Mouse (Mus musculus) neural tube, embryonic 13.5 days (tissue): ENCODE results near the gene Tnfrsf1a. TPM values are rescaled to one million over a fixed set of nuclear protein-coding genes. Genes with fewer than 3 reads are reported as not detected.
"Not testable (repeated sequence)": the region's sequence is repeated elsewhere in the genome, so short reads cannot be mapped to it uniquely, and the experiment has no call there.

ENCODE experiments used
- ATAC-seq: fragments of 200-750 bp; cut with Nextera tagmentation; 2 replicates; pipeline ENCODE4 v1.8.0; 2017; ENCODE audit warnings: low read depth, mild to moderate bottlenecking, moderate TSS enrichment, moderate library complexity
- H3K27ac ChIP-seq: fragments of 300-500 bp; sonication (generic); replicated peaks from 2 replicates; pipeline ENCODE4 v1.5.1; 2015; ENCODE audit warnings: moderate library complexity, mild to moderate bottlenecking, inconsistent platforms
- H3K27me3 ChIP-seq: fragments of 300-500 bp; sonication (generic); 2 replicates; pipeline ENCODE4 v1.6.1; 2015; ENCODE audit warnings: mild to moderate bottlenecking, inconsistent platforms
- H3K36me3 ChIP-seq: fragments of 300-500 bp; sonication (generic); 2 replicates; pipeline ENCODE4 v1.6.1; 2015; ENCODE audit warnings: mild to moderate bottlenecking, inconsistent platforms
- H3K4me1 ChIP-seq: fragments of 300-500 bp; sonication (generic); replicated peaks from 2 replicates; pipeline ENCODE4 v1.6.1; 2015; ENCODE audit warnings: inconsistent platforms
- H3K4me2 ChIP-seq: fragments of 300-500 bp; sonication (generic); 2 replicates; pipeline ENCODE4 v1.6.1; 2015; ENCODE audit warnings: inconsistent platforms, mild to moderate bottlenecking, moderate library complexity
- H3K4me3 ChIP-seq: fragments of 300-500 bp; sonication (generic); 2 replicates; pipeline ENCODE4 v1.5.1; 2015; ENCODE audit warnings: mild to moderate bottlenecking, inconsistent platforms
- H3K9ac ChIP-seq: fragments of 300-500 bp; sonication (generic); 2 replicates; pipeline ENCODE4 v1.6.1; 2015; ENCODE audit warnings: moderate library complexity, mild to moderate bottlenecking, inconsistent platforms
- H3K9me3 ChIP-seq: fragments of 300-500 bp; sonication (generic); 2 replicates; pipeline ENCODE4 v1.6.1; 2016; ENCODE audit warnings: inconsistent platforms
- WGBS: fragments of 180-500 bp; shearing (Covaris S2); methylation state at CpG from one replicate; pipeline ENCODE4 v1.1.7; 2015; 5-methylcytosine and 5-hydroxymethylcytosine counted together
- polyA plus RNA-seq: library from polyadenylated mRNA; unstranded; fragments of >200 nt; fragmentation: Nextera tagmentation; extraction: Ambion mirVana; gene quantifications from 2 replicates; pipeline ENCODE4 v1.2.1, GENCODE M21; 2015

The Tnfrsf1a gene
- 17.5 and 21.5 TPM in 2 replicates for polyA plus RNA-seq

DNA sequence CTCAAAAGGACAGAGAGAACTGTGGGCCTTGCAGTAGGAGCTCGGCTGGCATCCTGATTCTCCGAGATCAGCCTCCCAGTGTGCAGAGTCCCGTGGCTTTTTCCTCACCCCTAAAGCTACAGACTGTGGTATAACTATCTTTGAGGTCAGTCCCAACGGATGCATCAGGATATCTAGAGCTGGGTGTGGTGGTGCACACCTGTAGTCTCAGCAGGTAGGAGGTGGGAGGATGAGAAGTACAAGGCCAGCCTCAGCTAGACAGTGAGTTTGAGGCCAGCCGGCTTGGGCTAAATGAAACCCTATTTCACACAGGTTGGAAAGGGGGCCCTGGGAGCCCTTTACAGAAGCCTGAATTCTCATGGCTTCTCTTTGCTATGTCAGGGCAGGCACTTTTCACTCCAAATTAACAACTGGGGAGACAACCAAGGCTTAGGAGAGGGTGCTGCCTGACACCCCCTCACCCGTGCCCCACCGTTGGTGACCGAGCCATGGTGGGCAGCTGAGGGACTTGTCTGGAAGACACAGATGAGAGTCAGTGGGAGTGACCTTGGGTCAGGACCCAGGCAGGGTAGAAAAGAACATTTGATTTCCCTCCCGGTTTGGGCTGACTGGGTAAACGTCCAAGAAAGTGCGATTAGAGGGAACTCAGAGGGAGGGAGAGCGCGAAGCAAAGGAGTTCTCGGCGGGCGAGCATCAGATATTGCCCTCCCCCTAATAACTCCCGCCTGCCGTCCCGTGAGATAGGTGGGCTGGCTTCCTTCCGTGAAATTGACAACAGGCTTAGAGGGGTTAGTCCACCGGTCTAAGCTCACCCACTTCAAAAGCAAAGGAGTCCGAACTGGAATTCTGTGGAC is at the start of gene Tnfrsf1a:
Tnfrsf1a (plus strand) TSS at position 642 of the 854 bp plus-strand sequence.
- peak within 1 kb of the TSS; percentile 33; the same call in 1 of the 2 replicates for H3K27ac ChIP-seq
- ATAC-seq, result peak; percentile 10; the same call in 1 of the 2 replicates
- H3K4me1 ChIP-seq, result peaks cover 37% of the 10 kb centered on the region
- peak within 1 kb of the TSS; percentile 49 for H3K4me3 ChIP-seq
- H3K27me3 ChIP-seq, result peaks cover 19% of the 10 kb centered on the region
- no peaks in the 10 kb centered on the region for H3K9me3 ChIP-seq
- peak within 1 kb of the TSS; percentile 75 for H3K9ac ChIP-seq
- no peaks in the 10 kb centered on the region for H3K36me3 ChIP-seq
- 6% methylated on average over 22 of the region's 22 CpGs for WGBS
- H3K4me2 ChIP-seq, result peak within 1 kb of the TSS; percentile 68

- Histone ChIP-seq H3K27ac (no peak overlapping the region), H3K27me3 (no peaks in the 10 kb centered on the region), H3K9me3 (no peaks in the 10 kb centered on the region), H3K4me3 (no peak overlapping the region), H3K4me1 (no peaks in the 10 kb centered on the region), H3K9ac (no peak overlapping the region), H3K4me2 (no peak overlapping the region), H3K36me3 (no peaks in the 10 kb centered on the region)
- 77% methylated on average over 1 of the region's 1 CpGs for WGBS
- no peak for ATAC-seq
Observed at GRCm38 (mm10) chr6:125300982-125301381, 48.2 kb upstream of the Tnfrsf1a start.

DNA sequence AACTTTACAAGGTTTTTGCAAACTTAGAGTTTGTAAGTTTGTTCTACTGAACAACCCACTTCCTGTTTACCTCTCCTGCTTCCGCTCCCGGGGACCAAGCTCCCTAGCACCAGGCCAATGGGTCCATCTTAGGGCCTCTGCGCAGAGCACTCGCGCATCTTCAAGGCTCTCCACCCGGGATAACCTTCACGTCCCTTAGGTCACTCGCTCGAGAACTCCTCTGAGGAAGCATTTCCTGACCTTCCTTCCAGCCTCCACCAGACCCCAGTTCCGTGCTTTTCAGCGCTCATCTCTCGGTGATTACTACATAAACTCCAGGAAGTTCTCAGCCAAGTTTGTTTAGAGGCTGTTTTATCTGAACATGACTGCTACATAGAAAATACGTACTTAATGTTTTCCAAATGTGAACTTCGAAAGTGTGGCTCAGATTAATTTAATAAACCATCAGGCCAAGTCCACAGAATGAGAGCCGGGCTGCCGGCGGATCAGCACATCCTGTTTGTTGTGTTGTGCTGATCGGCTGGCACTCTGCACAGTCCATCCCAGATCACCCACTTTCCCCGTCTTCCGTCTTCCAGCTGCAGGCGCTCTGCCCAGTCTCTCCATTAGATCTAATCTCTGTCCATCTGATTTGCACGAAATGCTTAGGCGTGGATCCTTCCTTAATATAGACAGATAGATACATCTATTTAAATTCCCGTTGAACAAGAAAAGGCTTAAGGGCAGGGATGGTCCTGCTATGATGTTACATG is 46.8 kb upstream of the Tnfrsf1a start:
- ATAC-seq, result no peak
- H3K9ac ChIP-seq, result no peak overlapping the region
- no peak overlapping the region for H3K27ac ChIP-seq
- no peaks in the 10 kb centered on the region for H3K4me1 ChIP-seq
- 89% methylated on average over 24 of the region's 24 CpGs for WGBS
- no peak overlapping the region for H3K4me2 ChIP-seq
- H3K9me3 ChIP-seq, result no peaks in the 10 kb centered on the region
- no peaks in the 10 kb centered on the region for H3K36me3 ChIP-seq
- no peaks in the 10 kb centered on the region for H3K27me3 ChIP-seq
- no peak overlapping the region for H3K4me3 ChIP-seq

DNA sequence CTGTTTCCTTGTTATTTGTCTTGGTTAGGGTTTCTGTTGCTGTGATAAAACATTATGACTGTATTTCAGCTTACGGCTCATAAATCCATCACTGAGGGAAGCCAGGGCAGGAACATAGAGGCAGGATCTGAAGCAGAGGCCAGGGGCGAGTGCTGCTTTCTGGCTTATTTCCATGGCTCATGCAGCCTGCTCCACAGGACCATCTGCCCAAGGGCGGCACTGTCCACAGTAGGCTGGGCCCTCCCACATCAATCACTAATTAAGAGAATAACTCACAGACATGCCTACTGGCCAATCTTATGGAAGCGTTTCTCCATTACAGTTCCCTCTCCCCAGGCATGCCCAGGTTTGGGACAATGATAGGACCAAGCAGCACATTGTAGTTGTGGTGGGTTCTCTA is 45.9 kb upstream of the Tnfrsf1a start:
- no peak overlapping the region for H3K27ac ChIP-seq
- 60% methylated on average over 4 of the region's 4 CpGs for WGBS
- ATAC-seq, result no peak

GRCm38 (mm10) chr6:125304408-125304807 is 44.8 kb upstream of the Tnfrsf1a start:
- not testable (repeated sequence) for H3K27me3 ChIP-seq, H3K9me3 ChIP-seq, ATAC-seq, H3K27ac ChIP-seq, H3K4me2 ChIP-seq, H3K4me1 ChIP-seq, H3K36me3 ChIP-seq, H3K9ac ChIP-seq, H3K4me3 ChIP-seq
- WGBS, result 81% methylated on average over 7 of the region's 7 CpGs

More for the DNA sequence above, 45.9 kb upstream of the Tnfrsf1a start:
- Histone ChIP-seq H3K36me3 (no peaks in the 10 kb centered on the region), H3K4me3 (no peak overlapping the region), H3K9me3 (no peaks in the 10 kb centered on the region), H3K9ac (no peak overlapping the region), H3K27me3 (no peaks in the 10 kb centered on the region), H3K4me1 (no peaks in the 10 kb centered on the region), H3K4me2 (no peak overlapping the region)

DNA sequence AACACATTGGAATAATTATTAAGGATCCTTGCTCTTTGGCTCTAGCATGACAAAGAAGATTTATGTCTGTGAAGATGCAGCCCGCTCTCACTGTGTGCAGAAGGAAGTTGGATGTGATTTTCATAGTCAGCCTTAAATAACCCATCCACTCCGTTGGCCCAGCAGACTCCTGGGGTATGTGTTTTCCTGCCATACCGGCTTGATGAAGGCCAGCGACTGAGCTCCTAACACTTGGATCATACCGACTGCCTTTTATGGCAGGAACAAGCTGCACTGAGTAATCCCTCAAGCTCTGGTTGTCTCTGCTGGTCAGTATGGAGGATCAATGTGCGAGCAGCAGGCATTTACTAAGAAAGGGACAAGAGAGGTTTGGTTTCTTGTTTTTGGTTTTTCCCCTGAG is 43.7 kb upstream of the Tnfrsf1a start:
- no peaks in the 10 kb centered on the region for H3K9me3 ChIP-seq
- no peaks in the 10 kb centered on the region for H3K27me3 ChIP-seq
- H3K9ac ChIP-seq, result no peak overlapping the region
- H3K4me2 ChIP-seq, result no peak overlapping the region
- no peak for ATAC-seq
- H3K36me3 ChIP-seq, result no peaks in the 10 kb centered on the region
- H3K4me1 ChIP-seq, result peaks cover 8% of the 10 kb centered on the region; the same call in 1 of the 2 replicates
- H3K27ac ChIP-seq, result no peak overlapping the region
- 85% methylated on average over 6 of the region's 6 CpGs for WGBS
- H3K4me3 ChIP-seq, result no peak overlapping the region

DNA sequence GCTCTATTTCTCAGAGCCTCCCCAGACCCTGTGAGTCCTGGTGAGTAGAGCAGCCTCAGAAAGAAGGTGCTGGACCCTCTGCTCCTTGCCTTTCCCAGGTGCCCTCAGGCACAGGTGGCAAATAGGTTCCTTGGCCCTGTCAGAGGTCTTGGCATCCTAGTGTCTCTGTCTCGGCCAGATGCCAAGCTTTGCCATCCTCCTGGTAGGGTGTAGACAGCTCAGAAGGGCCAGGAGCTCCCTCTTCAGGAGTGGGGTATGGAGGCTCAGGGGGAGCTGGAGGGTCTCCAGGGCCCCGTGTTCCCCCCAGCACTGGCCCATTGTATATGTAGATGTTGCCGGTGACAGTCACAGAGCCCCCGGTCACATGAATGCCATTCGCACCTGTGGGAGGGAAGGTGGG is 42.1 kb upstream of the Tnfrsf1a start:
- no peak for ATAC-seq
- no peak overlapping the region for H3K9ac ChIP-seq
- 91% methylated on average over 5 of the region's 5 CpGs for WGBS
- H3K4me1 ChIP-seq, result peaks cover 8% of the 10 kb centered on the region; the same call in 1 of the 2 replicates
- no peak overlapping the region for H3K27ac ChIP-seq
- no peak overlapping the region for H3K4me2 ChIP-seq
- H3K27me3 ChIP-seq, result no peaks in the 10 kb centered on the region
- no peak overlapping the region for H3K4me3 ChIP-seq
- no peaks in the 10 kb centered on the region for H3K9me3 ChIP-seq
- H3K36me3 ChIP-seq, result no peaks in the 10 kb centered on the region

GRCm38 (mm10) chr6:125308921-125309320 is 40.2 kb upstream of the Tnfrsf1a start:
- ATAC-seq, result no peak
- Histone ChIP-seq H3K4me2 (0 out of 2 replicates have a peak overlapping the region, but pooled peaks have one; percentile 7), H3K9ac (no peak overlapping the region), H3K27me3 (no peaks in the 10 kb centered on the region), H3K4me1 (peaks cover 24% of the 10 kb centered on the region), H3K9me3 (no peaks in the 10 kb centered on the region), H3K4me3 (no peak overlapping the region), H3K36me3 (no peaks in the 10 kb centered on the region), H3K27ac (no peak overlapping the region)
- WGBS, result 8% methylated on average over 13 of the region's 13 CpGs

DNA sequence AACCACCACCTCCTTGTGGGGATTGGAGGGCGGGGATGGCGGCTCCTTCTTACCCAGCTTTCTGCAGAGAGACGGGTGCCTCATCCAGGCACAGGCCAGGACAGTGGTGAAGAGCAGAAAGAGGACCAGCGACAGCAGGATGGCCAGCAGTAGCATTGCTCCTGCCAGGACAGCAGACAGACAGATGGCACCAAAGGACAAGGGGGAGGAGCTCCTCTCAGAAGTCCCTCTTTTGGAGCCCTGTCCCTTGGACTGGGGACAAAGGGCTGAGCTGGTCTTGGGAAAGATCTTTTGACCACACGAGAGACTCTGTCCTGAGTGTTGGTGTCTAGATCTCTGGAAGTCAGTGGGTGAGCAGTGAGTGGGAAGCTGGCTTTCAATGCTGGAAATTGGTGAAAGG is 39.8 kb upstream of the Tnfrsf1a start:
- H3K4me2 ChIP-seq, result no peak overlapping the region
- ATAC-seq, result no peak
- WGBS, result 43% methylated on average over 5 of the region's 5 CpGs
- no peak overlapping the region for H3K27ac ChIP-seq
- H3K9ac ChIP-seq, result no peak overlapping the region
- no peaks in the 10 kb centered on the region for H3K27me3 ChIP-seq
- no peaks in the 10 kb centered on the region for H3K36me3 ChIP-seq
- peaks cover 29% of the 10 kb centered on the region for H3K4me1 ChIP-seq
- no peaks in the 10 kb centered on the region for H3K9me3 ChIP-seq
- H3K4me3 ChIP-seq, result no peak overlapping the region

GRCm38 (mm10) chr6:125312171-125312570 is 37.0 kb upstream of the Tnfrsf1a start:
- Histone ChIP-seq H3K9me3 (no peaks in the 10 kb centered on the region), H3K27ac (no peak overlapping the region), H3K4me2 (peak overlapping the region; percentile 54), H3K27me3 (0 out of 2 replicates have a peak, but pooled peaks cover 4% of the 10 kb centered on the region), H3K4me1 (peaks cover 31% of the 10 kb centered on the region), H3K36me3 (no peaks in the 10 kb centered on the region), H3K9ac (no peak overlapping the region), H3K4me3 (0 out of 2 replicates have a peak overlapping the region, but pooled peaks have one; percentile 39)
- 88% methylated on average over 9 of the region's 9 CpGs for WGBS
- ATAC-seq, result no peak

GRCm38 (mm10) chr6:125312581-125313355 is 36.4 kb upstream of the Tnfrsf1a start:
- Histone ChIP-seq H3K27ac (no peak overlapping the region; the same call in 1 of the 2 replicates), H3K27me3 (0 out of 2 replicates have a peak, but pooled peaks cover 4% of the 10 kb centered on the region), H3K4me3 (peak overlapping the region; percentile 39), H3K9ac (peak overlapping the region; percentile 72; the same call in 1 of the 2 replicates), H3K4me2 (peak overlapping the region; percentile 54), H3K9me3 (no peaks in the 10 kb centered on the region), H3K36me3 (no peaks in the 10 kb centered on the region), H3K4me1 (peaks cover 31% of the 10 kb centered on the region)
- WGBS, result 72% methylated on average over 22 of the region's 22 CpGs
- no peak for ATAC-seq
